Mouse (Mus musculus): ENCODE data around the gene Crip2.

The Crip2 gene

GRCm38 (mm10) chr12:113147481-113147880 lies 7.4 kb downstream of the Crip2 start:
- WGBS, result 59% methylated on average over 8 of the region's 8 CpGs

GRCm38 (mm10) chr12:113148381-113149035 lies 8.5 kb downstream of the Crip2 start:
- WGBS, result 68% methylated on average over 16 of the region's 16 CpGs

- 77% methylated on average over 4 of the region's 4 CpGs for WGBS
Measured at GRCm38 (mm10) chr12:113149341-113149740, 9.3 kb downstream of the Crip2 start.

- WGBS, result 88% methylated on average over 3 of the region's 3 CpGs
Measured at GRCm38 (mm10) chr12:113149896-113150295, 9.9 kb downstream of the Crip2 start.

- WGBS, result 96% methylated on average over 4 of the region's 4 CpGs
Measured at GRCm38 (mm10) chr12:113150591-113150990, 10.6 kb downstream of the Crip2 start.

GRCm38 (mm10) chr12:113151046-113151445 lies 11.0 kb downstream of the Crip2 start:
- 67% methylated on average over 8 of the region's 8 CpGs for WGBS

- 2% methylated on average over 36 of the region's 36 CpGs for WGBS
Measured at GRCm38 (mm10) chr12:113151661-113152271, 11.7 kb downstream of the Crip2 start.

GRCm38 (mm10) chr12:113152272-113152661 lies 12.2 kb downstream of the Crip2 start:
- WGBS, result 40% methylated on average over 19 of the region's 19 CpGs

GRCm38 (mm10) chr12:113152991-113153525 lies 13.0 kb downstream of the Crip2 start:
- WGBS, result 90% methylated on average over 6 of the region's 6 CpGs

- 85% methylated on average over 7 of the region's 7 CpGs for WGBS
Measured at GRCm38 (mm10) chr12:113153971-113154370, 13.9 kb downstream of the Crip2 start.

- WGBS, result 88% methylated on average over 6 of the region's 6 CpGs
Measured at GRCm38 (mm10) chr12:113154747-113155075, 14.7 kb downstream of the Crip2 start.

GRCm38 (mm10) chr12:113155076-113155771 lies 15.2 kb downstream of the Crip2 start:
- WGBS, result 6% methylated on average over 32 of the region's 32 CpGs

- under 1% methylated on average over 46 of the region's 46 CpGs for WGBS
Measured at GRCm38 (mm10) chr12:113155887-113156539, 16.0 kb downstream of the Crip2 start, which contains the start of gene Tedc1. Tedc1 (plus strand) TSS chr12:113156421.

- 1% methylated on average over 23 of the region's 23 CpGs for WGBS
Measured at GRCm38 (mm10) chr12:113156540-113156929, 16.5 kb downstream of the Crip2 start.

- 29% methylated on average over 8 of the region's 8 CpGs for WGBS
Measured at GRCm38 (mm10) chr12:113157002-113157401, 17.0 kb downstream of the Crip2 start.

GRCm38 (mm10) chr12:113157521-113157920 lies 17.5 kb downstream of the Crip2 start:
- WGBS, result 87% methylated on average over 8 of the region's 8 CpGs

GRCm38 (mm10) chr12:113157971-113158370 lies 17.9 kb downstream of the Crip2 start:
- WGBS, result 94% methylated on average over 8 of the region's 8 CpGs

GRCm38 (mm10) chr12:113163561-113164006 lies 23.5 kb downstream of the Crip2 start:
- WGBS, result 66% methylated on average over 11 of the region's 11 CpGs

- WGBS, result 89% methylated on average over 9 of the region's 9 CpGs
Measured at GRCm38 (mm10) chr12:113168031-113168536, 28.0 kb downstream of the Crip2 start.

- 89% methylated on average over 18 of the region's 18 CpGs for WGBS
Measured at GRCm38 (mm10) chr12:113176960-113177725, 37.1 kb downstream of the Crip2 start.

- WGBS, result 76% methylated on average over 4 of the region's 4 CpGs
Measured at GRCm38 (mm10) chr12:113181020-113181419, 41.0 kb downstream of the Crip2 start.
